Mouse (Mus musculus) common myeloid progenitor, adult 5-6 weeks (primary cell): ENCODE measurements around the gene Aen. TPM values are rescaled to one million over a fixed set of nuclear protein-coding genes. Genes with fewer than 3 reads are reported as not detected.

Experiments used
- ATAC-seq: replicated peaks from 2 replicates; pipeline ENCODE4 v1.8.0; 2016; ENCODE audit warnings: low read depth, mild to moderate bottlenecking, moderate TSS enrichment, inconsistent platforms; ENCODE audit not compliant: poor library complexity, severe bottlenecking
- total RNA-seq: library from RNA; stranded (forward); fragments of 200-1000, 187-1606 nt; gene quantifications from 2 replicates; pipeline ENCODE4 v1.2.3, GENCODE M21; 2017

Gene Aen
- total RNA-seq, 1 experiment from 2014 or later = 48.2 TPM

DNA sequence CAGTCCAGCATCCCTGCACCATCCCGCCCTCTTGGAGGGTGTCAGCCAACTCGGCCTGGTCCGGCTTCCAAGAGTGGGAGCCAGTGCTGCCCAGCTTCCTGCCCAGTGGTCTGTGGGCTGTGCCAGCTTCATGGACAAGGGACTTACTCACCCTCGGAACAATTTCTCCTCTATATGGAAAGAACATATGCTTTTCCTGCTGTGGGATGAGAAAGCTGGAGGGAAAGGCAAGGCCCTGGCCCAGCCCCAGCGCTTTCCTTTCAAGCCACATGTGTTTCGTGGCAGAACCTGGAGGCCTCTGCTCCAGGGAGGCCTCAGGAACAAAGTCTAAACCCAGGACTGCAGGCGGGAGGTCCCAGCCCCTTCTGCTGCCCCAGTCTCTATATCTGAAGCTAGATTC lies 30.0 kb downstream of the Aen start:
- no peak for ATAC-seq

DNA sequence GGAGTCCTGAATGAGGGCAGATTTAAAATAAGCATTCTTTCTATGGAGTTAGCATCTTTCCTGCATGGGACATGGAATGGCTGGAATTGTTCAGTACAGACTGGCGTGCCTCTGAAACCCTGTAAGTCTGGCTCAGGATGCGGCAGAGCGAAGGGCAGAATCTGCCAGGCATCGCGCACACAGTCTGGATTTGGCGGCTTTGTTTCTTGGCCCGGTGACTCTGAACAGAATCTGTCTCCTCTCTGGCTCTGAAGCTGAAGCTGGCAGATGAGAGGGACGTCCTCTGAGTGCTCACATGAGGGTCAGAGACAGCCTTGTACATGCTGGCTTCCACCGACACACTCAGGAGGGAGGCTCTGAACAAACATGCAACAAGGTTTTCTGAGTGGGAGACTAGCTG lies 30.5 kb downstream of the Aen start:
- no peak for ATAC-seq

DNA sequence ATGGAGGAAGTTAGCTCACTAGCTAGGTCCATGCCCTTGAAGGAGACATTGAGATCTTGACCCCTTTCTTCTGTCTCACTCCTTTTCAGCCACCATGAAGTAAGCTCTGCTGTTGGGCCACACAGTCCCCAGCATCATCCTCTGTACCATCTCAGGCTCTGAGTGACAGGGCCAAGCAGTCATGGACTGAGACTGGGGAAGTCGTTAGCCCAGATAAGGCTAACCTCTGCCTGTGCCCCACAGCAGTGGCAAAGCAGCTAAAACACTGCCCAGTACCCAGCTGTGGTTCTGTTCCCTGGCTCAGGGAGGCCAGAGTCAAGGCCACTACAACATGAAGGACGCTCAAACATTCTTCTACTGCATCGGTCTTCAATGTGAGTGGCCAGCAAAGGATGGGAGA lies 31.6 kb downstream of the Aen start:
- peak; percentile 45; the same call in 1 of the 2 replicates for ATAC-seq

DNA sequence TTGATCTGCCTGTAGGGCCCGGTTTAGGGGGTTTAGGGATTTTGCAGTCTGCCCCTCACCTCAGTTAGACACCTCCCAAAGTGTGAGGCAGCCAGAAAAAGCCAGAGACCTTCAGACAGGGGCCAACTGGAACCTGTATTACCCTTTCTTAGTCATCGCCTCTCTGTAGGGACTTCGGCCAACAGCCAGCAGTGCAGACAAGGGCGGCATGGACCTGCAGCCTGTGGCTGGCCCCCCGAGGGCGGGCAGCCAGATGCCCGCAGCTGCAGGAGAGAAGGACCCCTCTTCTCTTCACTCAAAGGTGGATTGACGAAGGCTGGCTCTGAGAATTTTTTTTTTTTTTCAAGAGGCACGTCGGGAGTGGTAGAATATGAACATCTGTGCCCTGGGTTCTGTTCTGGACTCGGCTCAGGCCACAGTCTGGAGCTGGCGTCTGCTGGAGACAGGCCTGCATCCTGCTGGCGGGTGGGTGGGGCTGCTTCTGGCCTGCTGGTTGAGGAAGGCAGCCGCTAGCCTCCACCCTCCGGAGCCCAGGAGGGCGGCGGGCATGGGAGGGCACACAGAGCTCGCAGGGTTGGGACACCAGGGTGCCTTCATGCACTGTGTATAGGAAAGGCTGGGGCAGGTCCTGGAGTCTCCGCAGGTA lies 43.4 kb downstream of the Aen start:
- ATAC-seq = no peak

DNA sequence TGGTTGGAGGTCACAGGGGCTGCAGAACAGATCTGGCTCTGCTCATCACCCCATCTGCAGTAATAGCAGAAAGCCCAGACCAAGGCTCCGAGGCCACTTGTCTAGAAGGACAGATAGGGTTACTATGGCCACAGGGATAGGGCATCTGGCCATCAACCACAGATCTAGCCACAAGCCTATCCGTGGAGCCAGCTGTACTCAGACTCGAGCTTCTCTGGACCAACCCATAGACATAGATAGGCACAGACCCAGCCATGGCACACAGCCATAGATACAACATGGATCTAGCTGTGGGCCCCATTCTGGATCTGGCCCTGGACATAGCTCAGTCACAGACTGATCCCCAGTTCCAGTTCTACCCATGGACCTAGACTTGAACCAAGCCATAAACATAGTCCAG lies 45.3 kb downstream of the Aen start:
- ATAC-seq = peak; percentile 68

DNA sequence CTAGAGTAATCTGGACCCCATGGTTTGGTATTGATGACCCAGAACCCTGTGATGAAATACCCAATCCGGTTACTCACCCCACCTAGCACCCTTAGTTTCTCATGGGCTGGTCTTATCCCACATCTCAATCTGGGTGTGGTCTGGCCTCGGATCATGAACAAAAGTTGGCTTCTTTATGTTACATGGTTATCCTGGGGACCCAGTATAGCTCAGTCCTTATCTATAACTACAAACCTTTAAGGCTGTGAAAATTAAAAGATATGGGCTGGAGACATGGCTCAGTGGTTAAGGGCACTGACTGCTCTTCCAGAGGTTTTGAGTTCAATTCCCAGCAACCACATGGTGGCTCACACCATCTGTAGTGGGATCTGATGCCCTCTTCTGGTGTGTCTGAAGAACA lies 46.9 kb downstream of the Aen start:
- no peak; the same call in 1 of the 2 replicates for ATAC-seq

DNA sequence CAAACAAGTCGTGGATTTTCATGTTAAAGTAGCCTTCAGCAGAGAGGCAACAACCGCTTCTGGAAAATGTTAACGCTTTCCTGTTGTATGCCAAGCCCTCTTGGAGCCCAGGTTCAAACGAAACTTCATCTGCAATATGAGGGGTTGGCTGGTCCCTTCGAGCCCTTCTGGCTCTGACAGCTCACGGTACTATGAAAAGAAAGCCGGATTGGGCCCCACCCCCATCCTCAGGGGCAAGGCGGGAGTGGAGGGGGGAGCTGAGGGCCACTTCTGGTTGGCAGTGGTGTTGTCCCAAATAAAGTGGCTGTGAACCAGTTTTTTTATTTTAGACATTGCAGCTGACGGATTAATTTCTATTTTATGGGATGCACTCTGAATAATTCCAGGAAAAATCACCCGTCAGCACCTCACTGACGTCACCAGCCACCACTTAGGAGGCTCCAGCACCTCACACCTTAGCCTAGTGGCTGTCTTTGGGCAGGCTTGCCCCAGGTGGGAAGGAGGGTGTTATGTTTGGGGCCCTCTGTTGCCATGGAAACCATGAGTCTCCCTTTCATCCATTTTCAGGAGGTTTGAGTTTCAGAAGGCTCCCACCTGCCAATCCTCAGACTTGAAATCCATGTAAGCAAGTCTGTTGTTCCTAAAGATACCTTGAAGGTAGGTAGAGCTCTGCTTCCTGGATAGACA lies 58.4 kb downstream of the Aen start:
- ATAC-seq = no peak

DNA sequence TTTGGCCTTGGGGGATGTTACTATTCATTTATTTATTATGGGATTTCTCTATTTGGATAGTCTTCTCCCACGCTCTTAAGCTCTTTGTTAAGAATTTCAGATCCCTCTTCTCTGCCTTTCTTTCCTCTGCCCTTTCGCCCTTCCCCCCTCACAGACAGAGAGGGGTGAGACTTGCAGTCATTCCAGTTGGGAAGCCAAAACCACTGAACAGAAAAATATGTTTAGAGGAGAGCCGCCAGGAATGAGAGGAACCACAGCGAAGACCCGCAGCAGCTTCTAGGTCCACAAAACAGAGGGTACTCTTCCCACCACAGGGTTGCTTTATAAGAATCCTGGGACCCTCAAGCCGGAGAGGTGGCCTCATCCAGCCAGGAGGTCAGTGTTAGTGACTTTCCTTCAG lies 59.0 kb downstream of the Aen start:
- no peak for ATAC-seq

DNA sequence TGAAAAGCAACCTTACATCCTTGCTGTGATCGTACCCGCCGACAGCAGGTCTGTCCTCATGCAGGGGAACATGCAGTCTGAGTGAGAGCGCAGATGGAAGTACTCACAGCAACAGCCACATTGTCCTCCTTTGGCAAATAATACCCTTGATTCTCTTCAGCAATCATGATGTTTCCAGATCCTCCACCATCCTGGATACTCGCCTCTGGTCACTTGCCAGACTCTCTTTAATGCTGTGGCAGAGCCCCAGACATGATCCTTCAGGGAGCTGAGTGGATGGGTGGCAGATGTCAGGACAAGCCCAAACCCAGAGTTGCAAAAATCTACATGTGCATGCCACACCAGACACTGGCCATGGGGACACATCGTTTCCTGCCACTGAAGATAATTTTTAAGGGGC lies 59.4 kb downstream of the Aen start:
- no peak for ATAC-seq

DNA sequence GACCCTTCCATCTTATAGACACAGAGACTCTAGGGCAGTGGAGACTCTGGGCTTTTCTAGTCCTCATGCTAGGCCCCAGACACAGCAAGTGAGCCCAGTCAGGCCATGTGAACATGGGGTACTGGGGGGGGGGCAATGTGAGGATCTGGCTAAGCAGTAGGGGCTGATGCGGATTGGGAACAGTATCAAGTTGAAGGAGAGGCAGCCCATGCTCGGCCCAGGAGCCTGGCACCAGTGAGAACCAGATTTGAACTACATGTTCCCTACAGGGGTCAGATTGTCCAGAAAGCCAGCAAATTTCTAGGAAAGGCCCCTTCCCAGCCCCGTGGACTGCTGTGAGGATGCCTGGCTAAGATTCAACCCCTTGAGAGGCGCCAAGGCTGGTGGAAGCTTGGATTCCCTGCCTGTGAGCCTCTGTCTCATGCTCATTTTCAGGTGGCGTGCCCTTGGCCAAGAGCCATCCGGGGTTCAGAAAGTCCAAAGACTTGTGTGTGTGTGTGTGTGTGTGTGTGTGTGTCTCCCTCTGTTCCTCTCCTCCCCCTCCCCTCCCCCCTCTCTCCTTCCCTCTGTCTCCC lies 62.9 kb downstream of the Aen start:
- no peak for ATAC-seq

Other genes with a start within 250 kb of the Aen start
- not detected in 2 replicates for gene Ntrk3, start 157.8 kb upstream of the Aen start, total RNA-seq
- gene Mrps11, start 112.7 kb upstream of the Aen start, total RNA-seq = 30.1 and 44.8 TPM in 2 replicates
- 30.0 and 40.9 TPM in 2 replicates for gene Mrpl46, start 112.3 kb upstream of the Aen start, total RNA-seq
- gene Det1, start 48.6 kb upstream of the Aen start, total RNA-seq = 16.2 and 17.6 TPM in 2 replicates
- gene Isg20, start 17.6 kb downstream of the Aen start, total RNA-seq = 27.0 and 29.5 TPM in 2 replicates
- gene Acan, start 157.6 kb downstream of the Aen start, total RNA-seq = not detected in 2 replicates
- gene Hapln3, start 235.2 kb downstream of the Aen start, total RNA-seq = not detected in 2 replicates